Comparison of ENCODE assay signal across 9 mouse cellular contexts in genomic region chr6:140484170-140484569, GRCm38 (mm10).
A peak's percentile ranks its signal among the peaks of the same experiment; 100 is the strongest.
DNase-seq lines count a peak whose midpoint lies in the region; ATAC-seq and TF ChIP-seq lines count a peak whose summit lies in the region.
"Had no signal": no experiment of that assay in that cellular context is flagged by ENCODE, and none has a peak within 500 bp of the region (broad histone marks: within the 10 kb centered on the region; RNA-seq: fewer than 3 reads in every experiment).

No protein-coding gene starts in this region.

- WGBS in midbrain, embryonic 13.5 days, result 86% methylated on average over 9 of the region's 9 CpGs
- 85% methylated on average over 9 of the region's 9 CpGs for WGBS in midbrain, embryonic 14.5 days
- WGBS in forebrain, postnatal 0 days, result 45% methylated on average over 9 of the region's 9 CpGs
- 65% methylated on average over 9 of the region's 9 CpGs for WGBS in stomach, embryonic 16.5 days

- no peak for DNase-seq in midbrain, embryonic 14.5 days
- no peak for DNase-seq in forebrain, postnatal 0 days
- peak; percentile 48 for DNase-seq in heart, postnatal 4 days
- DNase-seq in ovary, postnatal 36 days (ENCODE audit: low spot score), result no peak
- DNase-seq in left cerebral cortex, postnatal 14 days (ENCODE audit: low spot score in 2 of 2), result no peak

- ATAC-seq in midbrain, embryonic 13.5 days, result 0 out of 2 replicates have a peak, but pooled peaks have one; percentile 19
- ATAC-seq in midbrain, embryonic 14.5 days (ENCODE audit: low FRiP score, low TSS enrichment), result no peak
- peak; percentile 13; the same call in 1 of the 2 replicates for ATAC-seq in forebrain, postnatal 0 days
- ATAC-seq in stomach, embryonic 16.5 days (ENCODE audit: insufficient read depth, low FRiP score), result peak; percentile 45; the same call in 1 of the 2 replicates
- ATAC-seq in CD4-positive, CD25-positive, alpha-beta regulatory T cell, adult 4 months, result no peak

- intact Hi-C loops in left cerebral cortex, postnatal 14 days (cut with DNase I), result no loop called here

- no peak overlapping the region for H3K4me3 ChIP-seq in midbrain, embryonic 13.5 days (replicated peaks)
- H3K4me3 ChIP-seq in midbrain, embryonic 14.5 days (replicated peaks; ENCODE audit: low read depth, low read length), result no peak overlapping the region
- H3K4me3 ChIP-seq in forebrain, postnatal 0 days (ENCODE audit: low read depth, low read length), result no peak overlapping the region
- H3K4me3 ChIP-seq in stomach, embryonic 16.5 days (replicated peaks; ENCODE audit: low read length), result no peak overlapping the region

- peak overlapping the region; percentile 30; the same call in 1 of the 2 replicates for H3K27ac ChIP-seq in midbrain, embryonic 13.5 days
- no peak overlapping the region for H3K27ac ChIP-seq in midbrain, embryonic 14.5 days (replicated peaks; ENCODE audit: low read depth, low read length)
- H3K27ac ChIP-seq in forebrain, postnatal 0 days (ENCODE audit: low read depth, low read length), result no peak overlapping the region
- peak overlapping the region; percentile 58; the same call in 1 of the 2 replicates for H3K27ac ChIP-seq in stomach, embryonic 16.5 days (ENCODE audit: low read length)

- H3K9me3 ChIP-seq in midbrain, embryonic 13.5 days, result no peaks in the 10 kb centered on the region
- H3K9me3 ChIP-seq in midbrain, embryonic 14.5 days (ENCODE audit: control insufficient read depth, low read length), result no peaks in the 10 kb centered on the region
- H3K9me3 ChIP-seq in forebrain, postnatal 0 days (ENCODE audit: low read length), result no peaks in the 10 kb centered on the region
- H3K9me3 ChIP-seq in stomach, embryonic 16.5 days (replicated peaks; ENCODE audit: control insufficient read depth, low read length), result no peaks in the 10 kb centered on the region

- H3K4me1 ChIP-seq in midbrain, embryonic 13.5 days (replicated peaks), result peaks cover 31% of the 10 kb centered on the region
- 0 out of 2 replicates have a peak, but pooled peaks cover 5% of the 10 kb centered on the region for H3K4me1 ChIP-seq in midbrain, embryonic 14.5 days (ENCODE audit: control insufficient read depth, insufficient read depth, low read length)
- no peaks in the 10 kb centered on the region for H3K4me1 ChIP-seq in forebrain, postnatal 0 days (ENCODE audit: insufficient read depth)
- H3K4me1 ChIP-seq in stomach, embryonic 16.5 days (ENCODE audit: control insufficient read depth, insufficient read depth, low read length), result peaks cover 36% of the 10 kb centered on the region

- H3K27me3 ChIP-seq in midbrain, embryonic 13.5 days, result no peaks in the 10 kb centered on the region
- H3K27me3 ChIP-seq in midbrain, embryonic 14.5 days (ENCODE audit: control insufficient read depth, insufficient read depth, low read length), result no peaks in the 10 kb centered on the region
- H3K27me3 ChIP-seq in forebrain, postnatal 0 days (ENCODE audit: insufficient read depth, low read length), result no peaks in the 10 kb centered on the region
- H3K27me3 ChIP-seq in stomach, embryonic 16.5 days (ENCODE audit: control insufficient read depth, insufficient read depth, low read length), result no peaks in the 10 kb centered on the region

- no peaks in the 10 kb centered on the region for H3K36me3 ChIP-seq in midbrain, embryonic 13.5 days
- H3K36me3 ChIP-seq in midbrain, embryonic 14.5 days (ENCODE audit: control insufficient read depth, insufficient read depth, low read length), result no peaks in the 10 kb centered on the region
- no peaks in the 10 kb centered on the region for H3K36me3 ChIP-seq in forebrain, postnatal 0 days (ENCODE audit: insufficient read depth)
- H3K36me3 ChIP-seq in stomach, embryonic 16.5 days (ENCODE audit: control insufficient read depth, insufficient read depth, low read length), result no peaks in the 10 kb centered on the region
- H3K36me3 ChIP-seq: G1E had no signal

- H3K4me2 ChIP-seq in midbrain, embryonic 13.5 days (replicated peaks), result no peak overlapping the region
- no peak overlapping the region for H3K4me2 ChIP-seq in midbrain, embryonic 14.5 days (ENCODE audit: low read length)
- H3K4me2 ChIP-seq in forebrain, postnatal 0 days (ENCODE audit: low read depth), result no peak overlapping the region
- H3K4me2 ChIP-seq in stomach, embryonic 16.5 days (ENCODE audit: low read depth, low read length), result no peak overlapping the region

- no peak overlapping the region for H3K9ac ChIP-seq in midbrain, embryonic 13.5 days (replicated peaks)
- H3K9ac ChIP-seq in midbrain, embryonic 14.5 days (replicated peaks; ENCODE audit: low read length), result no peak overlapping the region
- H3K9ac ChIP-seq in forebrain, postnatal 0 days, result no peak overlapping the region
- H3K9ac ChIP-seq in stomach, embryonic 16.5 days (ENCODE audit: low read length), result no peak overlapping the region; the same call in 1 of the 2 replicates

- TF ChIP-seq CTCF in forebrain, postnatal 0 days (IDR thresholded peaks at IDR 0.05; ENCODE audit: low read depth), result no peak

Comparison
In these comparisons a context has a peak if more than half of its experiments do, and no peak if none do; other contexts are left out.
1. ATAC-seq: peak in midbrain, embryonic 13.5 days (single experiment), forebrain, postnatal 0 days (single experiment) and stomach, embryonic 16.5 days (single experiment); none in midbrain, embryonic 14.5 days (single experiment) and CD4-positive, CD25-positive, alpha-beta regulatory T cell, adult 4 months (single experiment).
2. H3K27ac ChIP-seq: peak in midbrain, embryonic 13.5 days (single experiment) and stomach, embryonic 16.5 days (single experiment); none in midbrain, embryonic 14.5 days (single experiment) and forebrain, postnatal 0 days (single experiment).